ENCODE assay signal across 15 mouse cellular contexts in the genomic region with DNA sequence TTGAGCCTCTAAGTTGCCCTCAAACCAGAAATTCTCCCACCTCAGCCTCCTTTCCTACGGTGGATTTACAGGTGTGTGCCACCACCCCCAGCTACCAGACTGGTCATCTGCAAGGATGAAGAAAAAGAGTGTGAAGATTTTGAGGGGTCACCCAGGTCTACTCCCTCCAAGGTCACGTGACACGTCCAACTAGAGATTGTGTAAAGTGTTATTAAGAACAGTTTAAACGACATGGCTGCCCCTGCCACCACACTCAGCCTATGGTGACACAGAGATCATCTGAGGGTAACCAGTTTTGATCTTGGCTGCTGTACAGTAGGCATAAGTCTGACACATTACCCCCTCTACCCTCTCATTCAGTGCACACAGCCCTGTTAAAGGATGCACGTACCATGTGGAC. TPM values are rescaled to one million over a fixed set of nuclear protein-coding genes. Genes with fewer than 3 reads are reported as not detected.
DNase-seq lines count a peak whose midpoint lies in the region; ATAC-seq and TF ChIP-seq lines count a peak whose summit lies in the region.
"Had no signal": no experiment of that assay in that cellular context is flagged by ENCODE, and none has a peak within 500 bp of the region (broad histone marks: within the 10 kb centered on the region; RNA-seq: fewer than 3 reads in every experiment).

No protein-coding gene starts in this region.

- DNase-seq in adrenal gland, adult 2 months = peak; percentile 35
- DNase-seq in adrenal gland, adult 8-10 months = no peak
- no peak for DNase-seq in kidney, postnatal 0 days (ENCODE audit: low spot score)
- DNase-seq in kidney, adult 8-10 months = no peak
- no peak for DNase-seq in neural tube, embryonic 11.5 days (ENCODE audit: low spot score)
- no peak for DNase-seq in thymus, postnatal 14 days
- DNase-seq: cerebellum, adult 9-10 months; forebrain, postnatal 0 days; gastrocnemius, postnatal 36 days had no signal

- ATAC-seq in kidney, postnatal 0 days (replicated peaks; ENCODE audit: low FRiP score, low read depth) = no peak; the same call in 1 of the 2 replicates
- 0 out of 2 replicates have a peak, but pooled peaks have one; percentile 24 for ATAC-seq in neural tube, embryonic 11.5 days (ENCODE audit: insufficient read depth, low FRiP score, low TSS enrichment)
- ATAC-seq in neural tube, embryonic 15.5 days (ENCODE audit: low FRiP score) = no peak
- ATAC-seq in granulocyte monocyte progenitor cell, adult 5-6 weeks (replicated peaks; ENCODE audit: poor library complexity, severe bottlenecking) = no peak
- ATAC-seq: forebrain, postnatal 0 days; inflammation-experienced regulatory T-cells, adult 6 months had no signal

- WGBS in kidney, postnatal 0 days = 81% methylated on average over 5 of the region's 5 CpGs
- WGBS in neural tube, embryonic 11.5 days = 92% methylated on average over 5 of the region's 5 CpGs
- WGBS in neural tube, embryonic 15.5 days = 88% methylated on average over 5 of the region's 5 CpGs

- peaks cover 17% of the 10 kb centered on the region; the same call in 1 of the 2 replicates for H3K4me1 ChIP-seq in kidney, postnatal 0 days (replicated peaks; ENCODE audit: insufficient read depth, low read length)
- no peaks in the 10 kb centered on the region for H3K4me1 ChIP-seq in neural tube, embryonic 11.5 days (ENCODE audit: control insufficient read depth, insufficient read depth, low read length)
- H3K4me1 ChIP-seq in neural tube, embryonic 15.5 days = peaks cover 8% of the 10 kb centered on the region; the same call in 1 of the 2 replicates
- H3K4me1 ChIP-seq: midbrain, embryonic 12.5 days had no signal

- peak overlapping the region; percentile 85 for H3K27ac ChIP-seq in kidney, postnatal 0 days
- no peak overlapping the region for H3K27ac ChIP-seq in neural tube, embryonic 11.5 days (ENCODE audit: low read depth, low read length)
- no peak overlapping the region for H3K27ac ChIP-seq in neural tube, embryonic 15.5 days (replicated peaks)
- H3K27ac ChIP-seq: liver, embryonic 14.5 days; midbrain, embryonic 12.5 days had no signal

- H3K27me3 ChIP-seq in kidney, postnatal 0 days (ENCODE audit: insufficient read depth, low read length) = no peaks in the 10 kb centered on the region
- H3K27me3 ChIP-seq in neural tube, embryonic 11.5 days (ENCODE audit: control insufficient read depth, insufficient read depth, low read length) = no peaks in the 10 kb centered on the region
- no peaks in the 10 kb centered on the region for H3K27me3 ChIP-seq in neural tube, embryonic 15.5 days (replicated peaks)
- H3K27me3 ChIP-seq: midbrain, embryonic 12.5 days had no signal

- no peak overlapping the region for H3K4me3 ChIP-seq in kidney, postnatal 0 days (replicated peaks; ENCODE audit: low read depth, low read length)
- H3K4me3 ChIP-seq in neural tube, embryonic 11.5 days (ENCODE audit: low read depth, low read length) = no peak overlapping the region
- H3K4me3 ChIP-seq in neural tube, embryonic 15.5 days (replicated peaks) = no peak overlapping the region
- H3K4me3 ChIP-seq: midbrain, embryonic 12.5 days had no signal

- H3K36me3 ChIP-seq in kidney, postnatal 0 days (ENCODE audit: insufficient read depth, low read length) = peaks cover 51% of the 10 kb centered on the region
- peaks cover 36% of the 10 kb centered on the region for H3K36me3 ChIP-seq in neural tube, embryonic 11.5 days (ENCODE audit: control insufficient read depth, insufficient read depth, low read length)
- H3K36me3 ChIP-seq in neural tube, embryonic 15.5 days = peaks cover 57% of the 10 kb centered on the region
- H3K36me3 ChIP-seq: G1E had no signal

- no peak for TF ChIP-seq CTCF in kidney, postnatal 0 days (IDR thresholded peaks at IDR 0.05; ENCODE audit: low read depth)

- no peaks in the 10 kb centered on the region for H3K9me3 ChIP-seq in kidney, postnatal 0 days (replicated peaks; ENCODE audit: low read length)
- no peaks in the 10 kb centered on the region for H3K9me3 ChIP-seq in neural tube, embryonic 11.5 days (ENCODE audit: control insufficient read depth, low read length)
- H3K9me3 ChIP-seq in neural tube, embryonic 15.5 days (replicated peaks) = no peaks in the 10 kb centered on the region
- H3K9me3 ChIP-seq: G1E; midbrain, embryonic 12.5 days had no signal

- no peak overlapping the region for H3K4me2 ChIP-seq in kidney, postnatal 0 days (ENCODE audit: low read length)
- H3K4me2 ChIP-seq in neural tube, embryonic 11.5 days (ENCODE audit: low read depth) = no peak overlapping the region
- H3K4me2 ChIP-seq in neural tube, embryonic 15.5 days = no peak overlapping the region
- H3K4me2 ChIP-seq: midbrain, embryonic 12.5 days had no signal

- H3K9ac ChIP-seq in kidney, postnatal 0 days (ENCODE audit: low read depth, low read length) = no peak overlapping the region
- no peak overlapping the region for H3K9ac ChIP-seq in neural tube, embryonic 11.5 days (ENCODE audit: low read length)
- H3K9ac ChIP-seq in neural tube, embryonic 15.5 days (replicated peaks) = no peak overlapping the region
- H3K9ac ChIP-seq: forebrain, postnatal 0 days; liver, embryonic 14.5 days; midbrain, embryonic 12.5 days had no signal

RNA-seq across cellular contexts. Expression of a gene that starts 17.0 kb away (rescaled TPM):
- 100 to 1,000 TPM; 154 to 186 TPM for total RNA-seq in adrenal gland, adult 2 months (2021)
- polyA plus RNA-seq in adrenal gland, adult 2 months (2012; rRNA removed) = 116 and 153 TPM in 2 replicates
- total RNA-seq in adrenal gland, adult 8-10 months (2022) = 100 to 1,000 TPM in 2 of 4 experiments, 10 to 100 TPM in 2; 77.4 to 388 (median 110) TPM
- polyA plus RNA-seq in kidney, postnatal 0 days (2015; fragmentation: Nextera tagmentation; extraction: Ambion mirVana) = 40.8 and 44.3 TPM in 2 replicates
- 70.6 and 76.7 TPM in 2 replicates for polyA plus RNA-seq in neural tube, embryonic 11.5 days (2014; fragmentation: Nextera tagmentation; extraction: Ambion mirVana)
- 41.5 and 57.0 TPM in 2 replicates for polyA plus RNA-seq in neural tube, embryonic 15.5 days (2015; fragmentation: Nextera tagmentation; extraction: Ambion mirVana)
- total RNA-seq in granulocyte monocyte progenitor cell, adult 5-6 weeks (2014; fragmentation: Nextera tagmentation) = 1.8 and 1.9 TPM in 2 replicates
- total RNA-seq in granulocyte monocyte progenitor cell, adult 5-6 weeks (2017) = 2.5 and 2.6 TPM in 2 replicates
- polyA plus RNA-seq: G1E had no signal
